8 mouse cellular contexts compared by ENCODE assay signal in the genomic region with DNA sequence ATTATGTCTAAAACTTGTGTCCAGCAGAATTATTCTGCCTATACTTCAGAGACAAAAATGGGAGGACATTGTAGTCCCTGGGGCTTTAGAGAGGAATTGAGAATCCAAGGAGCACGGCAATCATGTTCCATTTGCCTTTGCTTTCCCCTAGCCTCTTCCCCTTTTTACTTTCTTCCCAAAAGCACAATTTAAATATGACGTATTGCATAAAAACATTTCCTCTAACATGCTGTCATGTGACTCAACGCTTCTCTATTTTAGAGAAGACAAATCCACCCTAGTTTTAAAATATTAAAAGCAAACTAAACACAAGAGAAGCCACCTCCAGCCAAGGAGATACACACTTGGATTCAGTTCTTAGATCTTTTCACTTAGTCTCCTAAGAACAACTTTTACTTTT. TPM values are rescaled to one million over a fixed set of nuclear protein-coding genes. Genes with fewer than 3 reads are reported as not detected.
DNase-seq lines count a peak whose midpoint lies in the region; ATAC-seq and TF ChIP-seq lines count a peak whose summit lies in the region.

No protein-coding gene starts in this region.

- H3K9ac ChIP-seq in lung, embryonic 14.5 days = peak overlapping the region; percentile 73; the same call in 1 of the 2 replicates
- H3K9ac ChIP-seq in limb, embryonic 14.5 days (ENCODE audit: low read depth, low read length, severe bottlenecking) = no peak overlapping the region

- ATAC-seq in lung, embryonic 14.5 days (ENCODE audit: insufficient read depth) = no peak
- ATAC-seq in limb, embryonic 14.5 days (ENCODE audit: low FRiP score, low read depth) = no peak

- H3K9me3 ChIP-seq in lung, embryonic 14.5 days (ENCODE audit: low read depth, low read length) = no peaks in the 10 kb centered on the region
- H3K9me3 ChIP-seq in forebrain, embryonic 10.5 days = no peaks in the 10 kb centered on the region
- no peaks in the 10 kb centered on the region for H3K9me3 ChIP-seq in limb, embryonic 14.5 days (ENCODE audit: control insufficient read depth, low read length)

- WGBS in lung, embryonic 14.5 days = 23% methylated on average over 3 of the region's 3 CpGs
- WGBS in forebrain, embryonic 10.5 days = 44% methylated on average over 3 of the region's 3 CpGs
- 47% methylated on average over 3 of the region's 3 CpGs for WGBS in limb, embryonic 14.5 days

- peaks cover 26% of the 10 kb centered on the region for H3K36me3 ChIP-seq in lung, embryonic 14.5 days (ENCODE audit: insufficient read depth)
- peaks cover 41% of the 10 kb centered on the region for H3K36me3 ChIP-seq in forebrain, embryonic 10.5 days (replicated peaks)
- peaks cover 27% of the 10 kb centered on the region for H3K36me3 ChIP-seq in limb, embryonic 14.5 days (ENCODE audit: control insufficient read depth, insufficient read depth, low read length)

- H3K4me1 ChIP-seq in lung, embryonic 14.5 days (ENCODE audit: insufficient read depth) = no peaks in the 10 kb centered on the region
- peaks cover 21% of the 10 kb centered on the region for H3K4me1 ChIP-seq in forebrain, embryonic 10.5 days
- H3K4me1 ChIP-seq in limb, embryonic 14.5 days (ENCODE audit: control insufficient read depth, insufficient read depth, low read length) = peaks cover 4% of the 10 kb centered on the region; the same call in 1 of the 2 replicates

- peak overlapping the region; percentile 94 for H3K4me3 ChIP-seq in lung, embryonic 14.5 days (ENCODE audit: low read depth, low read length)
- H3K4me3 ChIP-seq in forebrain, embryonic 10.5 days = peak overlapping the region; percentile 95
- H3K4me3 ChIP-seq in limb, embryonic 14.5 days (replicated peaks; ENCODE audit: low read length) = peak overlapping the region; percentile 91

- peak overlapping the region; percentile 85 for H3K4me2 ChIP-seq in lung, embryonic 14.5 days
- peak overlapping the region; percentile 72 for H3K4me2 ChIP-seq in limb, embryonic 14.5 days (replicated peaks; ENCODE audit: low read depth, low read length, severe bottlenecking)

- H3K27ac ChIP-seq in lung, embryonic 14.5 days (ENCODE audit: low read depth) = no peak overlapping the region
- peak overlapping the region; percentile 92 for H3K27ac ChIP-seq in forebrain, embryonic 10.5 days
- no peak overlapping the region for H3K27ac ChIP-seq in limb, embryonic 14.5 days (replicated peaks; ENCODE audit: low read depth, low read length)

- no peak for TF ChIP-seq POLR2A in limb, embryonic 14.5 days (IDR thresholded peaks at IDR 0.05; ENCODE audit: borderline replicate concordance, extremely low read depth, insufficient read depth, insufficient read length)

- DNase-seq in lung, embryonic 14.5 days = no peak
- no peak for DNase-seq in lung, postnatal 25 days (ENCODE audit: low spot score)
- no peak for DNase-seq in forebrain, embryonic 10.5 days (ENCODE audit: extremely low spot score, low spot score)
- DNase-seq in limb, embryonic 14.5 days (ENCODE audit: low spot score) = no peak
- DNase-seq in skeletal muscle tissue, adult 2 months (ENCODE audit: low read depth, low spot score) = peak; percentile 17
- no peak for DNase-seq in left cerebral cortex, adult 11 months (ENCODE audit: low spot score)
- no peak for DNase-seq in layer of hippocampus, adult 9-10 months (ENCODE audit: low spot score)
- DNase-seq in left cerebral cortex, adult 9 months (ENCODE audit: low spot score in 2 of 2) = no peak

- H3K27me3 ChIP-seq in lung, embryonic 14.5 days (ENCODE audit: insufficient read depth, low read length) = no peaks in the 10 kb centered on the region
- no peaks in the 10 kb centered on the region for H3K27me3 ChIP-seq in forebrain, embryonic 10.5 days (ENCODE audit: poor library complexity, severe bottlenecking)
- no peaks in the 10 kb centered on the region for H3K27me3 ChIP-seq in limb, embryonic 14.5 days (ENCODE audit: control insufficient read depth, insufficient read depth, low read length)

- no peak for TF ChIP-seq CTCF in lung, embryonic 14.5 days (IDR thresholded peaks at IDR 0.05; ENCODE audit: low read depth)

RNA-seq across cellular contexts. Expression of gene Synj1, which starts 0.7 kb away (rescaled TPM):
- 15.2 and 17.6 TPM in 2 replicates for polyA plus RNA-seq in lung, embryonic 14.5 days (2014; fragmentation: Nextera tagmentation; extraction: Ambion mirVana)
- 12.2 and 12.8 TPM in 2 replicates for polyA plus RNA-seq in forebrain, embryonic 10.5 days (2016; fragmentation: Nextera tagmentation; extraction: Ambion mirVana)
- 19.2 and 23.9 TPM in 2 replicates for polyA plus RNA-seq in limb, embryonic 14.5 days (2012; rRNA removed)
- polyA plus RNA-seq in limb, embryonic 14.5 days (2014; fragmentation: Nextera tagmentation; extraction: Ambion mirVana) = 13.8 and 14.5 TPM in 2 replicates

RNA-seq across cellular contexts. Expression of gene Paxbp1, which starts 32.5 kb away (rescaled TPM):
- 62.4 and 66.4 TPM in 2 replicates for polyA plus RNA-seq in lung, embryonic 14.5 days (2014; fragmentation: Nextera tagmentation; extraction: Ambion mirVana)
- polyA plus RNA-seq in forebrain, embryonic 10.5 days (2016; fragmentation: Nextera tagmentation; extraction: Ambion mirVana) = 67.0 and 70.8 TPM in 2 replicates
- polyA plus RNA-seq in limb, embryonic 14.5 days (2012; rRNA removed) = 117 and 132 TPM in 2 replicates
- 56.2 and 69.4 TPM in 2 replicates for polyA plus RNA-seq in limb, embryonic 14.5 days (2014; fragmentation: Nextera tagmentation; extraction: Ambion mirVana)
